Mouse (Mus musculus) retina, embryonic 14.5 days (tissue): ENCODE data around the gene Ect2.
A peak's percentile ranks its signal among the peaks of the same experiment; 100 is the strongest.

Source experiments
- DNase-seq: peaks from one replicate; pipeline ENCODE4 v3.0.0-alpha.2; 2015; ENCODE audit warnings: low spot score

The Ect2 gene

DNA sequence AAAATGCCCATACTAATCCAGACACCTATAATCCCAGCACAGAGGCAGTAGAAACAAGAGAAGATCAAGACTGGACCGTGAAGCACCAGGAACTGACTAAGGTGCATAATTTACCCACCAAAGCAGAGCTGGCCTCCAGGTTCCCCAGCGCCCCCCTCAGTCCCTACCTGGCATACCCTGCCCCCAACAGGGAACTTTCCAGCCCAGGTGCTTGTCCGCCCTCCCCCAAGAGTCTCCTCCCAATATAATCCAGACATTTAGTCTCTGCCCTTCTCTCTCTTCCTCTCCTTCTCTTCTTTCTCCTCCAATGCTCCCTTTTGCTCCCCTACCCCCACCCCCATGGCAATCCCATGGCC is 2.9 kb upstream of the Ect2 start:
- DNase-seq, result no peak

DNA sequence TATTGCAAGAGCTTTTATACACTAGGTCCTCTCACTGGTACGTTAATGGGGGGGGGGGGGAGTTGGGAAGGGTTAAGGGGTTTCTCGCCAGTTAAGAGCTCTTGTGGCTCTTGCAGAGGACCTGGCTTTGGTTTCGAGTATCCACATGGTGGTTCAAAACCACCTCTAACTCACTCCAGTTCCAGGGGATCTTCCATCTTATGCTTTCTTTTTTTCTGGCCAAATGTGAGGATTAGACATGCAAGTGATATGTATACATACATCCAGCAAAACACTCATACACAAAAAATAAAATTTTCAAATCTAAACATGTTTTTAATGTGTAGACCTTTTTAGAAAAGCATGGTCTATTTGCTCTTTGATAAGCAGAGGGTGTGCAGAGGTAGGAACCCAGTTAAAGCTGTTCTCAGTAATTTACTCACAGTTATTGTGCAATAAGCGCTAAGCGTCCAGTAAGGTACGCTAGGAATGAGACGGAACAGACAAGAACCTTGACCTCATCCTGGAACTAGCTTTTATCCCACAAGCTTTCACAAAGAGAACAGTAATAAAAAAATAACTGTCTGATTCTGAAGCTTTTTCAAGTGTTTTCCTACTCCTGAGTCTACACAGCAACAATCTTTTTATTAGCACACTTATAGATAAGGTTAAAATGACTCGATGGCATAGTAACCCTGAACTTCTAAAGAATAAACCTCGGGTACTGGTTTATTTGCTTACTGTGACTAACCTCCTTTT is 2.3 kb upstream of the Ect2 start:
- DNase-seq, result no peak

- DNase-seq, result peak; percentile 22
Measured at GRCm38 (mm10) chr3:27155051-27155855, 1.6 kb upstream of the Ect2 start.

- DNase-seq, result no peak
Measured at GRCm38 (mm10) chr3:27154280-27154679, 602 bp upstream of the Ect2 start.

DNA sequence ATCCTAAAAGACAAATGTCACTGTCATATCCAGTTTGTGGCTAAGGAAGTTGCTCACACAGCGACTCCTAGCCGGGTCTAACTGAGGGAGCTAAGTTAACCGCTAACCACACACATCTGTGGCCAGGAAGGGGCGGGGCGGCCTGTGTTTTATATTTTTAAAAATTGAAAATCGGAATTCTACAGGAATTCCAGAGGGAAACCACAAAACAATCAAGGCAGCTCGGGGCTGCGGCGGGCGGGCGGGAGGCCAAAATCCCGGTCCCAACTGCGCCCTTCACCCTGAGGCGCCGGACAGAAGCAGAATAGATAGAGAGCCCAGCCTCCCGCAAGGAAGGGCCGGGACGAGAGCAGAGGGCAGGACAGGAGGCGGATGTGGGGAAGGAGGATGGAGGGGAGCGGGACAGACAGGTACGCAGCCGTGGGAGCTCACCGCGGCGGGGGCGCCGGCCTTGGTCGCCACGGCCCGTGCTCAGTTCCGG is 447 bp downstream of the Ect2 start:
- DNase-seq, result peak; percentile 13

DNA sequence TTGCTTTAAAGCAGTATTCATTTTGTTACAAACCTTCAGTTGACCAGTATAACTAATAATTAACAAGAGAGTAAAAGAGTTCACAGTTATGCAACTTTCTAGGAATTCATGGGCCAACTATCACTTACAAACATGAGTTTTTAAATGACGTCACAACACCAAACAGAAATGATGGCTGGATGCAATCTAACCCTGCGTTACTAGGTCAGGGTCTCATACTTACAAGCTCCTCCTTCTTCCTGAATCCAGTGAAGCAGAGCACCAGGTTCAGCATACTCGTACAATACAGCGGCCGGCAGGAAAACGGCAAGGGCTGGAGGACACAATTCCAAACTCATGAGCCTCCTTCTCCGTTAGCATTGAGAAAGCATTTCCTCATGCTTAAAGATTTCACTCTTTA is 7.9 kb downstream of the Ect2 start:
- no peak for DNase-seq

- DNase-seq, result no peak
Measured at GRCm38 (mm10) chr3:27143570-27143969, 10.1 kb downstream of the Ect2 start.

DNA sequence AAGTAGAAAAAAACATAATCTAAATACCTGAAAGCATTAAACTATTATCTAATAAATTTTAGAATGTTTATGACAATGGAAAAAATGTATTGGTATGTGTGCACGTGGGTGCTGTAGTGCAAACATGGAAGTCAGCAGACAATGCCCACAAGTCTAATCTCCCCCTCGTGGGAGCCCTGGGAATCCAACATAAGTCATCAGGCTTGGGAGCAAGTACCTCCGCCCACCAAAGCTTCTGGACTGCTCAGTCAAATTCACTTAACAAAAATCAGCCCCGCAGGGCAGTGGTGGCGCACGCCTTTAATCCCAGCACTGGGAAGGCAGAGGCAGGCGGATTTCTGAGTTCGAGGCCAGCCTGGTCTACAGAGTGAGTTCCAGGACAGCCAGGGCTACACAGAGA is 13.6 kb downstream of the Ect2 start:
- no peak for DNase-seq

GRCm38 (mm10) chr3:27121864-27122450 is 31.7 kb downstream of the Ect2 start:
- DNase-seq, result no peak

GRCm38 (mm10) chr3:27120932-27121331 is 32.7 kb downstream of the Ect2 start:
- no peak for DNase-seq

DNA sequence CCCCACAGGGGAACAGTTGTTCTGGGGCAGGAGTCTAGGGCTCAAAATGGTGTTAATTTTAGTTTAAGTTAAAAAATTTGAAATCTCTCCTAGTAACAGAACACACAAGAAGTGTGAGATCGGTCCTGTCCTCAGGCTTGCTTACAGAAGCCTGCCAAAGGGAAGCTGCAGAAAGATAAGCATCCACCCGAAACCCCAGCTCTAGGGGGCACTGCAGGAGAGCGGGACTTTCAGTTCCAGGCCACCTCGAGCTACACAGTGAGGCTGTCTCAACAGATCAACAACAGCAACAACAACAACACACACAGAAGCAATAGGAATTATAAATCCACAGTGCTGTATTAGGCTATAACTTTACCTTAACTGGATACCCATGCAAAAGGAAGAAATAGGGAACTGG is 35.5 kb downstream of the Ect2 start:
- no peak for DNase-seq

GRCm38 (mm10) chr3:27110860-27111259 is 42.8 kb downstream of the Ect2 start:
- DNase-seq, result peak; percentile 73

DNA sequence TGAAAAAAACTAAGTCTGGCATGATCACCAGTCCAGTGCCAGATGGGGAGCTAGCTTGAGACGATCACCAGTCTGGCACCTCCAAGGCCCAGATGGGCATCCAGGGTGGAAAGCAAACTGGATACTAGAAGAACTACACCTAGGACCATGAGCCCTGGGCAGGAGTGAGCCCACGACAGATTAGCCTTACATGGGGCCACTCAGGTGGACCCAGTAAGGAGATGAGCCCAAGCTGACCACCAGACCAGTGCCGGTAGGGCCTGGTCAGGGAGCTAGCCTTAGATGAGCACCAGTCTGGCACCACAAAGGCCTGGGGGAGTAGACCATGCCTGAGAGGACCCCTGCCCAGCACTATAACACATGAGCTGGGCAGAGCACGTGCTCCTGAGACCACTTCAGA is 44.6 kb downstream of the Ect2 start:
- no peak for DNase-seq

- DNase-seq, result no peak
Measured at GRCm38 (mm10) chr3:27107142-27107541, 46.5 kb downstream of the Ect2 start.

DNA sequence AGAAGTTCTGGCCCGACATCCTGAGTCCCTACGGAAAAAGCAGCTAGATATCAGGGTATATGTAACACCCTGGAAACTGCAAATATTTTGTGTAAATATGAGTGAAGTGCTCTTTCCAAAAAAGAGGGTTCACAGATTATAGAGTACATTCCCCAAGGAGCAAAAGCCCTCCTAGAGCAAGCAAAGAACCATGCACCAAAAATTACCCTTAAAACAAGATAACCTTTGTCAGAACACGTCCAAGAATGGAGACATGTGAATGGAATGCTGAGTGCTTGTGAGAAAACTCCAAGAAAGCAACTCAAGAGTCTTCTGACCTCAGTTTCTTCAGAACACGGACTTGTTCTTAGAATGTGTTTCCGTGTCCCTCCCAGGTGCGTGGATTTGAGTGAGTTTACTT is 50.7 kb downstream of the Ect2 start:
- no peak for DNase-seq

DNA sequence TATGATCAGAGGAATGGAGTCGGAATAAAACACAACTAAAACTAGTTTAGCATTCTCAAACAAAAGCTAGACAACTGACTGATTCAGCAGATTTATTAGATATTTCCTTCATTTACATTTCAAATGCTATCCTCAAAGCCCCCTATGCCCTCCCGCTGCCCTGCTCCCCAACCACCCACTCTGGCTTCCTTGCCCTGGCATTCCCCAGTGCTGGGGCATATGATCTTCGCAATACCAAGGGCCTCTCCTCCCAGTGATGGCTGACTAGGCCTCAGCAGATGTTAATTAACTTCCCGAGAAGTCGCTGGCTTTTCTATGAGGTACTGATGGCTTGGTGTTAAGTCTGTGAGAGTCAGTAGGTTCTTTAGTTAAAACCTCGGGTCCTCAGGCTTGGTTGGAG is 55.0 kb downstream of the Ect2 start:
- no peak for DNase-seq

DNA sequence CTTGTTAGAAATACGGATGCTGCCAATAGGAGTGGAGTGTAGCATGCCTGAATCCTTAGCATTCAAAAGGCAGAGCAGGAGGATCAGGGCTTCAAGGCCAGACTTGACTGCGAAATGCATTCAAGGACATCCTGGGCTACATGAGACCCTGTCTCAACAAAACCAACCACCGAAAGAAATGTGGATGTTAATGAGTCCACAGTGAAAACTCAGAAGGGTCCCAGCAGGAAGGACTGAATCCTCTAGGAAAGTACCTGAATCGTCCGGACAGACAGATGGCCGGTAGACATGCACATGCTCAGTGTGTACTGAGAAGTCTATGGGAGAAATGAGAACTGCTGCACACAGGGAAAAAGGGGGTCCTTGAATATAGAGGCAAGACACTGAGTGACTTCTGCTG is 67.5 kb downstream of the Ect2 start:
- DNase-seq, result no peak

- DNase-seq, result no peak
Measured at GRCm38 (mm10) chr3:27081229-27082060, 72.2 kb downstream of the Ect2 start.

DNA sequence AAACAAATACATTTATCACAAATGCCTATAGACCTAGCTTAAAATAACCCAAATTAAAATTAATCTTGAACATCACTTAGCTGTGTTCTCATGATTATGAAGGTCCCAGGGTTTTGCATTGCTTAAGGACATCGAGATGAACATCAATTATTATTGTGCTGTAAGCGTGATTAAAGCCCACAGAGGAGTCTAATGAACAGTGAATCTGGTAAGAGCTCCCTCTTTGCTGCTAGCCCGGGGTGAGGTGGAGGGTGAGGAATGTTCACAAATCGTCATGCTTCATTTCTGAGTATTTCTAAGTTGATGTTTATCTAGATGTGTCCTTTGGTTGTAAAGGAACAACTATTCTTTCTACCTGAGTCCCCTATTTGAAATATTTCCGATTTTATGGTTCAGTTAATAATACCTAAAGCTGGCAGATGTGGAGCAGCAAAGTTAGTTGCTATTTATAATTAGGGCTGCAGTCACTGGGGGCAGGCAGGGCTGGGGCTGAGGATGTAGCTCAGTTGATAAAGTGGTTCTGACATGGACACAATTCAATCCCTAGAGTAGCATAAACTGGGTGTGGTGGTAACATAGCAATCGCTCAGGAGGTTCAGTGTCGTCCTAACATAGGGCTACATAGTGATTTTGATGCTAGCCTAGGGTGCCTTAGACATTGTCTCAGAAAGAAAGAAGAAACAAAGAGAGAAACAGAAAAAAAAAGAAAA is 73.5 kb downstream of the Ect2 start:
- peak; percentile 75 for DNase-seq

DNA sequence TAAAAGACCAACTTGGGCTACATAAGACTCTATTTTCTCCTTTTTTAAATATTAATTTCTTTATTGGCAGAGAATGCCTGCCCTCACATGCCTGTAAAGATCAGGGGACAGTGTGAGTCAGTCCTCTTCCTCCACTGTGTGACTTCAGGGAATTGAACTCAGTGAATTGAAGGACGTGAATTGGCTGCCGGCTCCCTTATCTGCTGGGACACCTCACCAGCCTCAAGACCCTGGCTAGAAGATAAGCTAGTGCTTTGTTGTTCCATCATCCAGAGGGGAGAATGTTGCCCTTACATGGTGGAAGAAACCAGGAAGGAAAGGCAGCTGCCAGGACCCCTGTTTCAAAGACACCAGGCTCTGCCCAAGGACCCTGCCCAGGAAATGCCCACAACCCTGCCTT is 79.8 kb downstream of the Ect2 start:
- no peak for DNase-seq

DNA sequence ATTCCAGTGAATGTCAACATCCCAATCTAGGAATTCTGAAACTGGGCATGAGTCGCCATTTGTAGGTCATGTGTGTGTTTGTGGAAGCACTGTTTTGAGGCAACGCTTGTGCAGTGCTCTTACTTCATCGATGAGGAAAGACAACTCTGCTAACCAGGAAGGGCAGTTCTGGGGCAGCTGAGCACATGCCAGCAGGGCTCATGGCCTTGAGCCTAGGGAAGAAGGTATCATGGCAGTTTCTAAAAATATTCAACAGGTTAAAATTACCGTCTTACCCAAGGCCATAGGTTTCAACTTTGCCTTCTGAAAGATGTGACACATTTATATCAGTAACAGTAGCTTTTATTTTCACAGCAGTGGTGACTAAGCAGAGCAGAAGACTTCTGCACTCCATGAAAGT is 82.0 kb downstream of the Ect2 start:
- DNase-seq, result no peak

DNA sequence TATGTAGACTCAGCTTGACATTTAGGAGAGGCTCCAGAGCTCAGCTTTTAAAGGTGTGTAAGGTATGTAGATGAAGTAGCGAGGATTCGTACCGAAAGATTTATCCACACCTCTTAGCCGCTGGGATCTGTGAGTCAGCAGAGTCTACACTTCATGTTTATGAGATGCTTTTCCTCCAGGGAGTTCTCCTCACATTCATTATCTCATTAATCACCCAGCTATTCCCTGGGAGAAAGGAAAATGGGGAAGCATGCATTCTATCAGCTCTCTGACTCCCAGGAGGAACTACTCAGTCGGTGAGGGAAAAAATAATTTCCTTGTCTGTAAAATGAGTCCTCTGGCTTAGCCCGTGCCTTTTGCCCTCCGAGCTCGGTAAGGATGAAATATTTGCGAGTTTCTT is 83.3 kb downstream of the Ect2 start:
- DNase-seq, result no peak
